Mouse (Mus musculus): ENCODE measurements around the gene Cdkl1. TPM values are rescaled to one million over a fixed set of nuclear protein-coding genes. Genes with fewer than 3 reads are reported as not detected.

Cdkl1 gene
- polyA plus RNA-seq, 1 experiment from 2014 or later: 1.6 TPM

GRCm38 (mm10) chr12:69729246-69729645 is 61.8 kb downstream of the Cdkl1 start:
- no peak overlapping the region for H3K9ac ChIP-seq
- H3K4me3 ChIP-seq: no peak overlapping the region
- 88% methylated on average over 1 of the region's 1 CpGs for WGBS
- H3K27ac ChIP-seq: no peak overlapping the region
- no peaks in the 10 kb centered on the region for H3K27me3 ChIP-seq (replicated peaks)
- H3K9me3 ChIP-seq: no peaks in the 10 kb centered on the region
- no peaks in the 10 kb centered on the region for H3K36me3 ChIP-seq
- H3K4me2 ChIP-seq (replicated peaks): no peak overlapping the region
- H3K4me1 ChIP-seq: peaks cover 5% of the 10 kb centered on the region
- ATAC-seq (ENCODE audit: low FRiP score, low read depth): no peak

GRCm38 (mm10) chr12:69724711-69725460 is 66.2 kb downstream of the Cdkl1 start, which contains the start of the genes L2hgdh and Atp5s:
L2hgdh (minus strand) TSS chr12:69724873.
Atp5s (plus strand) TSS chr12:69724950.
- peaks cover 14% of the 10 kb centered on the region for H3K4me1 ChIP-seq
- peak within 1 kb of the TSS; percentile 50; the same call in 1 of the 2 replicates for H3K27ac ChIP-seq
- peaks cover 1% of the 10 kb centered on the region for H3K36me3 ChIP-seq
- peak within 1 kb of the TSS; percentile 92 for H3K4me2 ChIP-seq (replicated peaks)
- H3K4me3 ChIP-seq: peak within 1 kb of the TSS; percentile 68
- under 1% methylated on average over 60 of the region's 60 CpGs for WGBS
- peak within 1 kb of the TSS; percentile 69 for H3K9ac ChIP-seq
- H3K9me3 ChIP-seq: peaks cover 1% of the 10 kb centered on the region; the same call in 1 of the 2 replicates
- H3K27me3 ChIP-seq (replicated peaks): no peaks in the 10 kb centered on the region
- peak; percentile 98 for ATAC-seq (ENCODE audit: low FRiP score, low read depth)

GRCm38 (mm10) chr12:69724018-69724710 is 66.9 kb downstream of the Cdkl1 start:
- Histone ChIP-seq H3K4me1 (peaks cover 14% of the 10 kb centered on the region), H3K27me3 (replicated peaks) (no peaks in the 10 kb centered on the region), H3K9me3 (peaks cover 9% of the 10 kb centered on the region), H3K27ac (0 out of 2 replicates have a peak overlapping the region, but pooled peaks have one; percentile 50), H3K4me2 (replicated peaks) (peak overlapping the region; percentile 92), H3K36me3 (peaks cover 9% of the 10 kb centered on the region), H3K4me3 (peak overlapping the region; percentile 68), H3K9ac (peak overlapping the region; percentile 69)
- 4% methylated on average over 24 of the region's 24 CpGs for whole genome bisulfite sequencing
- peak; percentile 39 for ATAC-seq (ENCODE audit: low FRiP score, low read depth)

- Histone ChIP-seq H3K9me3 (peaks cover 11% of the 10 kb centered on the region), H3K27me3 (replicated peaks) (no peaks in the 10 kb centered on the region), H3K27ac (no peak overlapping the region), H3K4me2 (replicated peaks) (peak overlapping the region; percentile 92), H3K36me3 (peaks cover 11% of the 10 kb centered on the region), H3K9ac (no peak overlapping the region), H3K4me1 (peaks cover 14% of the 10 kb centered on the region), H3K4me3 (no peak overlapping the region)
- no peak for ATAC-seq (ENCODE audit: low FRiP score, low read depth)
- 72% methylated on average over 2 of the region's 2 CpGs for WGBS
Observed at GRCm38 (mm10) chr12:69723376-69723775, 67.7 kb downstream of the Cdkl1 start.

GRCm38 (mm10) chr12:69722857-69723256 is 68.2 kb downstream of the Cdkl1 start:
- Histone ChIP-seq H3K27me3 (replicated peaks) (no peaks in the 10 kb centered on the region), H3K4me2 (replicated peaks) (no peak overlapping the region), H3K36me3 (peaks cover 15% of the 10 kb centered on the region), H3K9ac (no peak overlapping the region), H3K27ac (no peak overlapping the region), H3K9me3 (peaks cover 11% of the 10 kb centered on the region), H3K4me1 (peaks cover 14% of the 10 kb centered on the region), H3K4me3 (no peak overlapping the region)
- 92% methylated on average over 3 of the region's 3 CpGs for WGBS
- no peak for ATAC-seq (ENCODE audit: low FRiP score, low read depth)

- ATAC-seq (ENCODE audit: low FRiP score, low read depth): no peak
- Histone ChIP-seq H3K4me2 (replicated peaks) (no peak overlapping the region), H3K9me3 (no peaks in the 10 kb centered on the region), H3K27ac (no peak overlapping the region), H3K4me1 (no peaks in the 10 kb centered on the region), H3K4me3 (no peak overlapping the region), H3K27me3 (replicated peaks) (no peaks in the 10 kb centered on the region), H3K9ac (no peak overlapping the region), H3K36me3 (peaks cover 12% of the 10 kb centered on the region)
Observed at GRCm38 (mm10) chr12:69713628-69714027, 77.4 kb downstream of the Cdkl1 start.

- Histone ChIP-seq H3K4me1 (no peaks in the 10 kb centered on the region), H3K4me3 (no peak overlapping the region), H3K27me3 (replicated peaks) (no peaks in the 10 kb centered on the region), H3K9me3 (no peaks in the 10 kb centered on the region), H3K9ac (no peak overlapping the region), H3K27ac (no peak overlapping the region), H3K36me3 (0 out of 2 replicates have a peak, but pooled peaks cover 4% of the 10 kb centered on the region), H3K4me2 (replicated peaks) (no peak overlapping the region)
- WGBS: 89% methylated on average over 11 of the region's 11 CpGs
- no peak for ATAC-seq (ENCODE audit: low FRiP score, low read depth)
Observed at GRCm38 (mm10) chr12:69704799-69705458, 86.1 kb downstream of the Cdkl1 start.

- no peak for ATAC-seq (ENCODE audit: low FRiP score, low read depth)
- 0 out of 2 replicates have a peak, but pooled peaks cover 7% of the 10 kb centered on the region for H3K36me3 ChIP-seq
- WGBS: 85% methylated on average over 6 of the region's 6 CpGs
- no peak overlapping the region for H3K27ac ChIP-seq
- H3K4me2 ChIP-seq (replicated peaks): no peak overlapping the region
- no peak overlapping the region for H3K4me3 ChIP-seq
- no peaks in the 10 kb centered on the region for H3K9me3 ChIP-seq
- H3K4me1 ChIP-seq: no peaks in the 10 kb centered on the region
- H3K9ac ChIP-seq: no peak overlapping the region
- H3K27me3 ChIP-seq (replicated peaks): no peaks in the 10 kb centered on the region
Observed at GRCm38 (mm10) chr12:69698352-69698751, 92.7 kb downstream of the Cdkl1 start.

MicroRNA genes within 50 kb of the gene (microRNA counts, 519-probe panel; counts per million panel counts)
- 342 counts per million, percentile 67 among the panel's probes with 10 or more counts for microRNA mmu-miR-681

Small RNA genes lying within 50 kb of the gene (microRNA-seq; reads per million reads assigned to microRNA genes)
- gene Mir681: not detected

Other genes with a start within 250 kb of the Cdkl1 start
- 19.9 and 22.7 TPM in 2 replicates for gene Vcpkmt, start 208.2 kb downstream of the Cdkl1 start, polyA plus RNA-seq (2016; fragmentation: Nextera tagmentation; extraction: Ambion mirVana)
- gene Sos2, start 109.4 kb downstream of the Cdkl1 start, polyA plus RNA-seq (2016; fragmentation: Nextera tagmentation; extraction: Ambion mirVana): 11.8 and 13.0 TPM in 2 replicates
- gene L2hgdh, start 66.4 kb downstream of the Cdkl1 start, polyA plus RNA-seq (2016; fragmentation: Nextera tagmentation; extraction: Ambion mirVana): 12.0 and 12.8 TPM in 2 replicates
- gene Atp5s, start 66.3 kb downstream of the Cdkl1 start, polyA plus RNA-seq (2016; fragmentation: Nextera tagmentation; extraction: Ambion mirVana): 21.0 and 22.9 TPM in 2 replicates
- gene Atl1, start 101.3 kb upstream of the Cdkl1 start, polyA plus RNA-seq (2016; fragmentation: Nextera tagmentation; extraction: Ambion mirVana): 73.4 and 80.7 TPM in 2 replicates
- gene Map4k5, start 101.9 kb upstream of the Cdkl1 start, polyA plus RNA-seq (2016; fragmentation: Nextera tagmentation; extraction: Ambion mirVana): 41.4 and 44.6 TPM in 2 replicates
- 7.5 and 8.1 TPM in 2 replicates for gene Sav1, start 195.7 kb upstream of the Cdkl1 start, polyA plus RNA-seq (2016; fragmentation: Nextera tagmentation; extraction: Ambion mirVana)